Mouse (Mus musculus): ENCODE data around the gene Mrps2. TPM values are rescaled to one million over a fixed set of nuclear protein-coding genes. Genes with fewer than 3 reads are reported as not detected.

Mrps2 gene
- polyA plus RNA-seq, 1 experiment from 2014 or later = 52.7 TPM

Other genes starting within 250 kb of the Mrps2 start
- gene Ppp1r26, start 21.3 kb upstream of the Mrps2 start, polyA plus RNA-seq (2015; fragmentation: Nextera tagmentation; extraction: Ambion mirVana) = 6.3 and 6.5 TPM in 2 replicates
- 4.6 and 5.1 TPM in 2 replicates for gene 1700007K13Rik, start 1.7 kb upstream of the Mrps2 start, polyA plus RNA-seq (2015; fragmentation: Nextera tagmentation; extraction: Ambion mirVana)
- 1.1 and 1.5 TPM in 2 replicates for gene Gbgt1, start 28.8 kb downstream of the Mrps2 start, polyA plus RNA-seq (2015; fragmentation: Nextera tagmentation; extraction: Ambion mirVana)
- gene Gm10134, start 38.0 kb downstream of the Mrps2 start, polyA plus RNA-seq (2015; fragmentation: Nextera tagmentation; extraction: Ambion mirVana) = 3.4 and 3.7 TPM in 2 replicates
- 27.3 and 27.9 TPM in 2 replicates for gene Ralgds, start 45.1 kb downstream of the Mrps2 start, polyA plus RNA-seq (2015; fragmentation: Nextera tagmentation; extraction: Ambion mirVana)
- gene Cel, start 95.3 kb downstream of the Mrps2 start, polyA plus RNA-seq (2015; fragmentation: Nextera tagmentation; extraction: Ambion mirVana) = 0.10 and 0.23 TPM in 2 replicates
- gene Gtf3c5, start 115.7 kb downstream of the Mrps2 start, polyA plus RNA-seq (2015; fragmentation: Nextera tagmentation; extraction: Ambion mirVana) = 45.0 and 45.7 TPM in 2 replicates
- gene Gfi1b, start 153.9 kb downstream of the Mrps2 start, polyA plus RNA-seq (2015; fragmentation: Nextera tagmentation; extraction: Ambion mirVana) = 0.80 and 1.4 TPM in 2 replicates
- 16.5 and 18.2 TPM in 2 replicates for gene Tsc1, start 173.2 kb downstream of the Mrps2 start, polyA plus RNA-seq (2015; fragmentation: Nextera tagmentation; extraction: Ambion mirVana)
- 6.5 and 9.6 TPM in 2 replicates for gene Spaca9, start 231.7 kb downstream of the Mrps2 start, polyA plus RNA-seq (2015; fragmentation: Nextera tagmentation; extraction: Ambion mirVana)
- 4.2 and 4.7 TPM in 2 replicates for gene Ak8, start 232.1 kb downstream of the Mrps2 start, polyA plus RNA-seq (2015; fragmentation: Nextera tagmentation; extraction: Ambion mirVana)

Measured in lung, embryonic 16.5 days (tissue).